Mouse (Mus musculus) kidney, adult 9 months (tissue): ENCODE measurements at regions not wholly inside any gene's neighbourhood (a gene's known extent, or its start where the extent isn't known, plus 50 kb on each side); places are given as distances from the start of the nearest gene placed in this dataset.

ENCODE experiments used
- DNase-seq: peaks from one replicate; pipeline ENCODE4 v3.0.0; 2022

GRCm38 (mm10) chr8:103902516-103902915, 198.9 kb upstream of the Cdh5 start:
- no peak for DNase-seq

- no peak for DNase-seq
Observed at GRCm38 (mm10) chr8:103903635-103904034, 197.8 kb upstream of the Cdh5 start.

- no peak for DNase-seq
Observed at GRCm38 (mm10) chr8:103907662-103908061, 193.8 kb upstream of the Cdh5 start.

DNA sequence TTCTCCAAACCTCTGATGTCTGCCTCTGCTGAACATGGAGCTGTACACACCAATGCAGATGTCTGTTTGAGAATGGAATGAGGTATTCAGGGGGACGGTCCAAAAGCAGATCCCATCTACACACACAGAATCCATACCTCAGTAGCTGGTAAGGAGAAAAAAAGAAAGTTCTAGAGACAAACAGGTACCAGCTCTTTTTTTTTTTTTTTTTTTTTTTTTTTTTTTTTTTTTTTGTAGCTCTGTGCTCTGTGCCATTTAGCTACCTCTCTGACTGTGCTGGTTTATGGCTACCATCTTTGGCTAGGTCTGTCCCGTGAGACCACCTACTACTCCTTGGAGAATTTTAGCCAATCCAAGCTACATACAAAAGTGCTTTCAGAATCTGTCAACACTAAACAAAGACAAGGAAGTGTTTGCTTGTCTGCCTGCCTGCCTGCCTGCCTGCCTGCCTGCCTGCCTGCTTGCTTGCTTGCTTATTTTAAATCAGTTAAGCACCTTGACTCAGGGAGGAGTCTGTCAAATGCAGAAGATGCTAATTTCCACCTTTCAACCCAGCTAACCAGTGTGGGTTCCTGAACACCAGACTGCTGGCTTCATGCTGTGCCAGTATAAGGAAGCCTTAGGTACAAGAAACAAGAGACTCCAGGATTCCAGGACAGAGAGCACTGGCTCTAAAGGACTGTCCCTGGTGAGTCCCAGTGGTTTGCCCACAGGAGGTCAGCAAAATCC, 190.0 kb upstream of the Cdh5 start:
- DNase-seq = no peak

- DNase-seq = no peak
Observed at GRCm38 (mm10) chr8:103912983-103913926, 188.2 kb upstream of the Cdh5 start.

- DNase-seq = no peak
Observed at GRCm38 (mm10) chr8:103913927-103914640, 187.3 kb upstream of the Cdh5 start.

DNA sequence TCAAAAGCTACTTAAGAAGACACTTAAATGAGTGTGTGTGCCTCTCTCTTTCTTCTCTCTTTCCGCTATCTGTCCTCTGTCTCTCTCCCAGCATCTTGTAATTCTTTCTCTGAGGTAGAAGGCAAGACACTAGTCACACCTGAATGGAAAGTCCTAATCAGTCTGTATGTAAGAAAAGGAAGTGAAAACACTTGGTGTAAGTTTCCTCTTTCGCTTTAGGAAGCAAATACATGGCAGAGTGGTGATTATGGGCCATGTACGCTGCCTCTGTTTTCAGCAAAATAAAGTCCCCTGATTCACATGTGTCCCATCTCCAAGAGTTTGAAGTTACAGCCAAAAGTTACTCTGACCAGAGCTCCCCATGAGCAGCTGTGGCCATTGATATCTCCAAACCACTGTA, 182.1 kb upstream of the Cdh5 start:
- DNase-seq = no peak

- DNase-seq = peak; percentile 5
Observed at GRCm38 (mm10) chr8:103921621-103922020, 179.8 kb upstream of the Cdh5 start.

- no peak for DNase-seq
Observed at GRCm38 (mm10) chr8:103922746-103923145, 178.7 kb upstream of the Cdh5 start.

DNA sequence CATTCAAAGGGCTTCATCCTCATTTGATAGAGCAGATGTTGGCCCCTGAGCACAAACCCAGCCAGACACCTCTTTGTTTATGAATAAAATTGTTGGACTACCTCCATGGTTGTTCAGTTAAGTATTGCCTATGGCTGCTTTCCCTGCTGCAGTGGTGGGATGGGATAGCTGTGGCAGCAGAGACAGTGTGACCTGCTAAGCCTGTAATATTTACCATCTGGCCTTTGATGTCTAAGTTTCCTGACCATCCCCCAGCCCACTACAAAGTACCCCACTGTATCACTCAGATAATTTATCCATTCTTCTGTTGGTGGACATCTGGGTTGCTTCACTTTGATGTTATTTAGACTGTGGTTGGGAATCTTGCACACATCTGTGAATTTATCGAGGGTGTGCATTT, 168.7 kb upstream of the Cdh5 start:
- no peak for DNase-seq

DNA sequence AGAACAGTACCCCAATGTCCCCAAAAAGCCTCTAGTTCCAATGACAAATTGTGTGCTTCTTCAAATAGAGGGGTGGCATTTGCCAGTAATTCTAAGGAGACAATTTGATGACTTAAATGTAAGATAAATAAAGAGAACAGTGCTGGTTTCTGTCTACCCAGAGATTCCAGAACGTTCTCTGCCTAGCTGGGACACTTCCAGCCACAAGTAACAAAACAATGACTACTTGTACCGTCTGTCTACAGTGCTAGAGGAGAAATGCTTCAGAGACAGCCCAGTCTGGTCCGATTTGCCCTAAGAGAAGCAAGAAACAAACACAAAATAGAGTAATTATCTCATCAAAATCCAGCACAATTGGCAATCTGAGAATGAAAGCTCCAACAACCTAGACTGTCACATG, 164.9 kb upstream of the Cdh5 start:
- no peak for DNase-seq

- DNase-seq = no peak
Observed at GRCm38 (mm10) chr8:103938283-103939230, 162.9 kb upstream of the Cdh5 start.

GRCm38 (mm10) chr8:103940958-103941532, 160.4 kb upstream of the Cdh5 start:
- no peak for DNase-seq

GRCm38 (mm10) chr8:103948474-103948873, 153.0 kb upstream of the Cdh5 start:
- no peak for DNase-seq

- no peak for DNase-seq
Observed at GRCm38 (mm10) chr8:103950460-103950859, 151.0 kb upstream of the Cdh5 start.

DNA sequence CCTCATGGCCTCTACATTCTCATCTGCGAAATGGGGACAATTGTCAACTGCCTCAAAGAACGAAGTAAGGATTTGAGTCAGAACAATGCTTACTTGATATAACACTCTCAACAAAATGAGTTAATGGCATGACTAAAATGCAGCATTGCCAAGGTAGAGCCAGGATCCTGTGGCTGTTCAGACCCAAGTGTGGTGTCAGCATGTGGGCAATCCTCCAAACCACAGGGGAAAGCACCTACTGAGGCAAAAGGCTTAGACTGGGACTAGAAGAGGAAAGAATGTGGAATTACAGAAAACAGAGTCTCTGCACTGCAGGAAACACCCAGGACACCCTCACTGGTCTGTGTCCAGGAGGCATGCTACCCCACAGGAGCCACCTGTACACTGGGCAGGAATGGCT, 147.8 kb upstream of the Cdh5 start:
- no peak for DNase-seq

DNA sequence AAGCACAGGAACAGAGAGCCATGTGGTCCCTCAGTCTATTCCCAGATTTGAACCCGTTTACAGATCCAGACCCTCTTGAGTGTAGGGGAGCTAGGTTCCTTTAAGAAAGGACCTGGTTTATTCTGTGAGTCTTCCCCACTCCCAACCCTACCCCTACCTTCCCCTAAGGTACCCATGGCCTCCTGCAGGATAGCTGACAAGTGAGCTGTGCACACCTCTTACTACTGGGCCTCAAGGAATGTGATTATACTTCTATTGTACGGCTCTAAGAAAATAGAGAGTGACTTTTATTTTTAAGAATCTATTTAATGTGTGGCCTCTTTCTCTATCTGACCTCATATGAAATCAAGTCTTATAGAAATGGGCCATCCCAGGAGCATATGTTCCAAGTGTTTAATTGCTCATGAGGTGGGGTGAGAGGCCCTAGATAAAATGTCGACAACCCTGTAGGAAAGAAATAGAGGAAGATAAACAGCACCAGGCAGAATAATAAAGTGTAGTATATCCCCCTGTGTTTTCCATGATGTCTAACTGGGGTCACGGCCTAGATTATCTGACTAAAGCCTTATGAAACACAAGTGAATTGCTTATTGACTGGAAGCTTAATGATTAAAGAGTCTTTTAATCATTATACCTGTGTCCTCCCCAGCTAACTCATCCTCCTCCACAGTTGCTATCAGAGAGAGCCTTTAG, 145.7 kb upstream of the Cdh5 start:
- peak; percentile 47 for DNase-seq

GRCm38 (mm10) chr8:103964293-103964918, 137.0 kb upstream of the Cdh5 start:
- no peak for DNase-seq

GRCm38 (mm10) chr8:103969929-103970328, 131.5 kb upstream of the Cdh5 start:
- no peak for DNase-seq

DNA sequence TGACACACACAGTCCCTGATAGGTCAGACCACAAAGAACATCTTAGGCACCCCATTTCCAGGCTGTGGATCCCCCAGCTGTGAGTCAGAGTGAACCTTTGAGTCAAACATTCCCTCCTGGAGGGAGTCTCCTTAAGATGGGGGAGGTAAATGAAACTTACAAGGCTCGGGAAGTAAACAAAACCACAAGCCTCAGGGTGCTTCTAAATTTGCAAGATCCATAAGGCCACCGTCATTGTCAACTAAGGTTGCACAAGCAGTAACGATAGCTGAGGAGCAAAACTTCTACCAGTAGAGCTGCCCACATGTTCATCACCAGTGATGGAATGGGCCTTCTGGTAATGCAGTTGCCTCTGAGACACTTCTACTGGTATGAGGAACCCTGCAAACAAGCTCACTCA, 130.9 kb upstream of the Cdh5 start:
- no peak for DNase-seq

- no peak for DNase-seq
Observed at GRCm38 (mm10) chr8:103970966-103971365, 130.5 kb upstream of the Cdh5 start.
